Mouse (Mus musculus): ENCODE results near the gene Cep135.

The Cep135 gene

GRCm38 (mm10) chr5:76645091-76645868 is 56.8 kb downstream of the Cep135 start:
- DNase-seq (ENCODE audit: low spot score in 2 of 2): no peak

DNA sequence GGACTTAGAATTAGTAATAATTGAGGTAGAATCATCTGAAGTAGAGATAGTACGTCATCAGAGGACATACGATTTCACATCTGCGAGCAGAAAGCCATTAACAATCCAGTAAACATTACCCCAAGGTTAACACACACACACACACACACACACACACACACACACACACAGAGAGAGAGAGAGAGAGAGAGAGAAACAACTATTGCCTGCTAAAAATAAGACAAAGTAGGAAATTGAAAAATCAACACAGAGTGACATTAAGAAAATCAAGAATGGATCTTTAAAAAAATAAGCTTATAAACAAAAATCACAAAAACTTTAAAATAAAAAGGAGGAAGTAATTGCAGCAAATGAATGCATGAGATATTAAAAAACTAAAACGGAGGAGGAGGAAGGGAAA is 61.4 kb downstream of the Cep135 start:
- no peak for DNase-seq (ENCODE audit: low spot score in 2 of 2)

GRCm38 (mm10) chr5:76651151-76651725 is 62.7 kb downstream of the Cep135 start:
- DNase-seq (ENCODE audit: low spot score in 2 of 2): no peak

GRCm38 (mm10) chr5:76656212-76656611 is 67.7 kb downstream of the Cep135 start, which contains the start of gene C530008M17Rik:
C530008M17Rik (plus strand) TSS chr5:76656512.
- no peak for DNase-seq (ENCODE audit: low spot score in 2 of 2)

GRCm38 (mm10) chr5:76657245-76658083 is 69.0 kb downstream of the Cep135 start:
- DNase-seq (ENCODE audit: low spot score in 2 of 2): no peak

DNA sequence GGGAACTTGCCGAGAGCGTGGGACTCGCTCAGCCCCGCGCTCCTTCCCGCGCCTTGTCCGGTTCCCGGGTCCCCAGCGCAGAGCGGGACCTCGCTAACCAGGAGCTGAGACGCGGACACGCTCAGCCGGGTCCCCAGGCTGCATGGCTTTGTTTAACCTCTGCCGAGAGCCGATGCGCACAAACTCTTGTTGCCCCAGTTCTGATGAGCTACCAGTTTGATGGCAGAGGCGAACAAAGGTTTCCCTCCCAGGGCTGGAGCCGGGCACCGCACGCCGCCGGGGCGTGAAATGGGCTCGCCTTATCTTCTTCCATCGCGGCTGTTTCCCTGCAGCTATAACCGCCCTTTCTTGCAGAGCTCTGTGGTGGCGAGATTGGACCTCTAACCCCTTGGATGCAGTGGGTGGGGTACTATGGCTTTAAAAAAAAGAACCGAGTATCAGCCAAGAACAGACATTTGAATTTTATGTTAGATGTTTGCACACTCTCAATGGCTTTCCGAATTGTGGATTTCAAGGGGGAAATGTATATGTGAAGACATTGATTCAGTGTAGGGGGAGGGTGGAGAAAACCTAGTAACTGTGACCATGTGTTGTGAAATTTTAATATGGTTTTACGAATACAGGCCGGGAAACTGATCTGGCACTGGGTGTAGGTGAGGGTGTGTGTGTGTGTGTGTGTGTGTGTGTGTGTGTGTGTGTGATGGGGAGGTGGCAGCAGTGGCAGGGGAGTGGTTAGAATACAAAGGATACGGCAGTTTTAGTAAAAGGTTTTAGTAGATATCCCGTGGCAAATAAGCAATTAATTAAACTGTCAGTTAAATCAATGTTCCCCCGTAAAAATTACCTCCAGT is 69.8 kb downstream of the Cep135 start:
- no peak for DNase-seq (ENCODE audit: low spot score in 2 of 2)

GRCm38 (mm10) chr5:76659958-76660635 is 71.6 kb downstream of the Cep135 start:
- no peak for DNase-seq (ENCODE audit: low spot score in 2 of 2)

DNA sequence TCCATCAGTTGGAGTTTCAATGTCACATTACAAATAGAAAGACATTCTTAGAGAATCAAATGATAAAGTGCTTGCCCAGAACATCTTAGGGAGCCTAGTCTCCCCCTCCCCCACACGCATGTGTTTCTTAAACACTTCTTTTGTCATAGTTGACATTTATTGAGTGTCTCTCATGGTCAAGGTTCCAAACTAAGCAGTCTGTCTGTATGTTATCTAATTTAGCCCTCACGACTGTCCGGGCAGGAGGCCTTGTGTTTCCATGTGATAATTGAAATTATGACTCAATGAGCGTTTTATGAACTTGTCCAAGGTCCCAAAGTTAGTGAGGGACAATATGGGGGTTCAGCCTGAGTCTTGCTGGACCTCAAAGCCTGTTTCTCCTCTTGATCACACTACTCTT is 72.8 kb downstream of the Cep135 start:
- DNase-seq (ENCODE audit: low spot score in 2 of 2): no peak

GRCm38 (mm10) chr5:76664936-76665335 is 76.4 kb downstream of the Cep135 start:
- no peak for DNase-seq (ENCODE audit: low spot score in 2 of 2)

DNA sequence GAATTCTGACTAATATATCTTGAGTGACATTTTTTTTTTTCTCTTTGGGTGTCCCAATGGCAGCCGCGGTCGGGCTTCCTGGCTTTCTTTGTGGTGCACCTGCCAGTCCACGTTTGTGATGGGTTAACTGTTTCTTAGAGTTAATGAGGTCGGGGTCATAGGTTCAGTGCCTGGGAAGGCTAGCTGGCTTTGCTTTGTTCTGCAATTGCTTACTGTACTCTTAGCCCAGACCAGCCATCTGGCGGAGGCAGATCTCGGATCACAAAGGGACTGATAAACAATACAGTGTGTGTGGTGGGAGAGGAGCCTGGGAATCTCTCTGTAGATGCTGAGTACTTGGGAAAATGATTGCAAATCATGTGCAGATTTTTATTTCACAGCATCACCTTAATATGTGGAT is 76.9 kb downstream of the Cep135 start:
- no peak for DNase-seq (ENCODE audit: low spot score in 2 of 2)

GRCm38 (mm10) chr5:76666026-76666756 is 77.7 kb downstream of the Cep135 start:
- no peak for DNase-seq (ENCODE audit: low spot score in 2 of 2)

GRCm38 (mm10) chr5:76668118-76668517 is 79.6 kb downstream of the Cep135 start:
- no peak for DNase-seq (ENCODE audit: low spot score in 2 of 2)

DNA sequence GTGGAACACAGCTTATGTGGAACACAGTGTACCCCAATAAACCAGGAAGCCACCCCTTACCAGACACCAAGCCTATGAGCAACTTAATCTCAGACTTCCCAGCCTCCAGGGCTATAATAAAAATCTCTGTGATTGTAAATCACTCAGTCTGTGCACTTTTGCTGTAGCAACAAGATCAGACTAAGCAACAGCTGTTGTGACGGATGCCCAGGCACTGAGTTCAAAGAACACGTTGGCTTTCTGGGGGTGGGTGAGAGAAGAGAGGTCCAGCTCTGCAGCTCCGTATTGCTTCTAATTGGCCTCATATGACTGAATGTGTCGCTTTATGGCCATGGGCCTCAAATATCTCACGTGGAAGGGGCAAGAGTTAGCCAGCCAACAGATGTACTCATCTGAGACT is 80.0 kb downstream of the Cep135 start:
- DNase-seq (ENCODE audit: low spot score in 2 of 2): no peak

DNA sequence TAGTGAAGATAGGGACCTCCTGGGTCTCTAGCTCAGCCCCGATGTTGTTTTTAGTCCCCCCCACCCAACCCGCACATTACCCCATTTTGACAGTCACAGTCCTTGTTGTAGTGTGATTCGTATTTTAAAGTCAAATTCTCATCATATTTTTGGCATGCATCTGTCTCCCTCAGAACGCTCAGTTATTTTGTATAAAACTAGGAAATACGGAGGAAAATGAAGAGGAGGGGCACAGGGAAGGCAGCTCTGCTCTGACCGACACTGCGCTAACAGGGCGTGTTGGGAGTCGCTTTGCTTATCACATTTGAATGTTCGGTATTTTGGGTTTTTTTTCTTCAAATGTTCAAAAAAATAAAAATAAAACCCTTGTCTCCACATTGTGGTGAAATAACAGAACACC is 81.7 kb downstream of the Cep135 start:
- no peak for DNase-seq (ENCODE audit: low spot score in 2 of 2)

DNA sequence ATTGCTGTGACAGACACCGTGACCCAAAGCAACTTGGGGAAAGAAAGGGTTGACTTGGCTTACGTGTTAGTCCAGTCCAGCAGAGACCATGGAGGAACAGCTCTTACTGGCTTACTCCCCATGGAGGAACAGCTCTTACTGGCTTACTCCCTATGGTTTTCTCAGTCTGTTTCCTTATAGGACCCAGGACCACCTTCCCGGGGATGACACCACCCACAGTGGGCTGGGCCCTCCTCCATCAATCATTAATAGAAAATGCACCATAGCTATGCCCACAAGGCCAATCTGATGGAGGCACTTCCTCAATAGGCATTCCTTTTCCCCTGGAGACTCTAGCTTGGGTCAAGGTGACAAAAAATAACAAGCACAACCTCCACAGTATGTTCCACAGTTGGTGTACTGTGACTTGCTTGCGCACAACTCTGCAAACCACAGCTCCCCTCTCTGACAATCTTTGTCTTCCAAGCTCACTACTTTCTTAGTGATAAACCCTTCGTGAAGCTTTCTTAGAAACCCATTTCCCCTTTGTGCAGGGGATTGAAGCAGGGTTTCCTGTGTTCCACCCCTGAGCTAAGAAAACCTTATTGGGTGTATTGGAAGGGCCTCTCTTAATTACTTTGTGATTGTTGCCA is 85.6 kb downstream of the Cep135 start:
- no peak for DNase-seq (ENCODE audit: low spot score in 2 of 2)

- DNase-seq (ENCODE audit: low spot score in 2 of 2): no peak
These were observed 86.9 kb downstream of the Cep135 start for GRCm38 (mm10) chr5:76675369-76675768.

DNA sequence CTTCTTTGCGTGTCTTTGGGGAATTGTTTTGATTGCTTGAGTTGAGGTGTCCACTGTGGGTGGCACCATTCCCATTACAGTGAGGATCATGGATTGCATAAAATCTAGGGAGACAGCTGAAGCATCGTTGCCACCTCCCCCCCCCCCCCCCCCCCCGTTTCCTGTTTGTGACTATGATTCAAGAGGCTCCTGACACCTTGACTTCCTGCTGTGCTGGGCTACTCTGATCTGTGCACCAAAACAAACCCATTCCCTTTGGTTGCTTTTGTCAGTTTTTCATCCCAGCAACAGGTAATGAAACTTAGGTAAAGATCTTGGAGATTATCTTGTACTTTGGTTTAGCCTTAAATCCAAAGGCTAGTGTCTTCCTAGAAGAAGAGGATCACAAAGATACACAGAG is 92.5 kb downstream of the Cep135 start:
- no peak for DNase-seq (ENCODE audit: low spot score in 2 of 2)

DNA sequence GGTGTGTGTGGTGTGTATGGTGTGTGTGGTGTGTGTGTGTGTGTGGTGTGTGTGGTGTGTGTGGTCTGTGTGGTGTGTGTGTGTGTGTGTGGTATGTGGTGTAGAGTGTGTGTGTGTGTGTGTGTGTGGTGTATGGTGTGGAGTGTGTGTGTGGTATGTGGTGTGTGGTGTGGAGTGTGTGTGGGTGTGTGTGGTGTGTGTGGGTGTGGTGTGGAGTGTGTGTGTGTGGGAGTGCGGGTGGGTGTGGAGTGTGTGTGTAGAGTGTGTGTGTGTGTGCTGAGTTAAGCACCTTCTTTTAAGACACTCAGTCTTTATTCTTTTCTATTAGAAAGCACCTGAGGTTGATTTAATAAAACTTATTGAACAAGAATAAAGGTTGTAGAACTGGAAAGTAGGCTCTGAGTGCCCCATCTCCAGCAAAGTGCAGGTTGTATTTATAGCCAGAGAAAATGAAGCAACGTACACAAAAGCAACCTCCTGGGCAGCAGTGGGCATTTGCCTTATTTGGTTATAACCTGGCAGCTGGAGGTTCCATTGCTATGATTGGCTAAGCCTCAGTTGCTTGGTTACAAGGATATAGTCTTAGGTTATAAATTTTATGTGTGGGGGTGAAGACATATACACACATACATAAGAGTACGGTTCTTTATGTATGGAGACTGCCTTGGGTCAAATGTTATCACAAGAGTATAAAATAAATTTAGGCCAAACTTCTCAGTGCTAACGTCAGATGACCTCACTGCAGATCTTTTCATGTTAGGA is 93.6 kb downstream of the Cep135 start:
- no peak for DNase-seq (ENCODE audit: low spot score in 2 of 2)

GRCm38 (mm10) chr5:76683455-76683854 is 95.0 kb downstream of the Cep135 start:
- DNase-seq (ENCODE audit: low spot score in 2 of 2): no peak
